Mouse (Mus musculus): Measurements from ENCODE around the gene Adgra1.
A peak's percentile ranks its signal among the peaks of the same experiment; 100 is the strongest.

The Adgra1 gene

DNA sequence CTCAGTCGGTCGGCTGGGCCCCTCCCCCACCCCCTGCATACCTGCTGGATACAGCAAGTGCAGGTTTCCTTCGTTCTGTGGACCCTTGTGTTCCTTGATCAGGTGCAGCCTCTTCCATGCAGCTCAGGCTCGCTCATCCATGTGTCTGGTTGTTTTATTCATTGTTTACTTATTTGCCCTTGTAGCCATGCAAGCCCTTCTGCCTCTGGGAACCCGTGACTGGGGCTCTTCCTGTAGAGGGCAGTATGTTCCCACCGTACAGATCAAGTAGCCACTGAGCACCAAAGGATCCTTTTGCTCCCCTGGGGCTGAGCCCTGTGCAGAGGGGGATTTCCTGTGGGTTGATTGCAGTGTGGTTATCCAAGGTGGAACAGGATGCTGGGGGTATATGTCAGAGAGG, 71.7 kb downstream of the Adgra1 start:
- DNase-seq (ENCODE audit: low spot score), result peak; percentile 71

DNA sequence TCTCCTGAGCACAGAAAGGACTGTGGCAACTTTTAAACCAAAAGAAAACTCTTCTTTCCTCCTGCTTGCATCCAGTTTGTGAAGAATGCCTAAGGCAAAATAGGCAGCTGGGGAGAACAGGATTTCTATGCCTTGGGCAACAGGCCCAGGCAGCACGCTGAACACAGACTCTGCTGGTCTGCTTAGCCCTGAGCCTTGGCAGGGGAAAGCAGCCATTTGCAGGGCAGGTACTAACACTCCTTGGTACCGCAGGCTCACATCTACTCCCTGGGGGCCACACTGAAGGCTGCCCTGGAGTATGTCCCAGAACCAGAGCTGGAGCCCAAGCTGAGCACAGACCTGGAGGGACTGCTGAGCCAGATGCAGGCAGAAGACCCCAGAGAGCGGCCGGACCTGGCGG, 74.2 kb downstream of the Adgra1 start:
- no peak for DNase-seq (ENCODE audit: low spot score)

DNA sequence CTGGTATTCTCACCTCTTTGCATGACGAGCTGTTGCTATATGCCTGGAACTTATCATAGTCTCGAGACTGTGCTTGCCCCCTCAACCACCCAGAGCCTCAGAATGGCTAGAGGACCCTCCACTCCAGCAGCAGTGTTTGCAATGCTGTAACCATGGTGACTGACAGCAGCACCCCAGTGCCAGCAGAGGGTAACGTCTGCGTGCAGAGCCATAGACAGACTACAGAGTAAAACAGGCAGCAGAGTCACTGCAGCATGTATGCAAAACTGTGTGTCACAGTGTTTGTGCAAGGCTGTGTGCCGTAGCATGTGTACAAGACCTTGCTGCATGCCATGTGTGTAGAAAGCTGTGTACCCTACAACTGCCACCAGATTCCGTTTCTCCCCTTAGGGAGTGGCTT, 75.5 kb downstream of the Adgra1 start:
- no peak for DNase-seq (ENCODE audit: low spot score)

DNA sequence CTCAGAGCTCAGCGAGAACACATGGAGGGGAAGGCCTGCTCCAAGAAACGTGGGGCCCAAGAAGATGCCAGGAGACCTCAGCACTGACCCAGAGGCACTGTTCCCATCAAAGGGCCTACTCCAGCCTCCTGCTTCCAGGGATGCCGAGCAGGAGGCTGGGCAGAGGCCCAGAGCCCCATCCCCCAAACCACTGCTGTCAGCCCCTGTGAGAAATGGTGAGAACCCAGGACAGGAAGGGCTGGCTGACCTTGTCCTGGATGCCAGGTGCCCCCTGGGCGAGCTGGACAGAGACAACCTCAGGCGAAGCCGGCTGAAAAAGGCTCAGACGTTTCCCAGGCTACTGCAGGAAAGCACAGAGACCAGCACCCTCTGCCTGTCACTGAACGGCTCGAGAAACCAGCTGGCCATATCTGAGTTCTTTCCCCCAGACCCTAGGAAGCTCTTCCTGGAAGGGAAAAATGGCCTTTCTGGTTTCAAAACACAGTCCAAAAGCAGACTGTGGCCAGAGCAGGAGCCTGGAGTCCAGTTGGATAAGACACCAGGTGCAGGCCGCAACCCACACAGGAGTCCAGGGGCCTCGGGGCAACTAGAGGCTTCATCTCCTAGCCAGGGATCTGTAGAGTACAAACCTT, 76.3 kb downstream of the Adgra1 start:
- DNase-seq (ENCODE audit: low spot score), result no peak

DNA sequence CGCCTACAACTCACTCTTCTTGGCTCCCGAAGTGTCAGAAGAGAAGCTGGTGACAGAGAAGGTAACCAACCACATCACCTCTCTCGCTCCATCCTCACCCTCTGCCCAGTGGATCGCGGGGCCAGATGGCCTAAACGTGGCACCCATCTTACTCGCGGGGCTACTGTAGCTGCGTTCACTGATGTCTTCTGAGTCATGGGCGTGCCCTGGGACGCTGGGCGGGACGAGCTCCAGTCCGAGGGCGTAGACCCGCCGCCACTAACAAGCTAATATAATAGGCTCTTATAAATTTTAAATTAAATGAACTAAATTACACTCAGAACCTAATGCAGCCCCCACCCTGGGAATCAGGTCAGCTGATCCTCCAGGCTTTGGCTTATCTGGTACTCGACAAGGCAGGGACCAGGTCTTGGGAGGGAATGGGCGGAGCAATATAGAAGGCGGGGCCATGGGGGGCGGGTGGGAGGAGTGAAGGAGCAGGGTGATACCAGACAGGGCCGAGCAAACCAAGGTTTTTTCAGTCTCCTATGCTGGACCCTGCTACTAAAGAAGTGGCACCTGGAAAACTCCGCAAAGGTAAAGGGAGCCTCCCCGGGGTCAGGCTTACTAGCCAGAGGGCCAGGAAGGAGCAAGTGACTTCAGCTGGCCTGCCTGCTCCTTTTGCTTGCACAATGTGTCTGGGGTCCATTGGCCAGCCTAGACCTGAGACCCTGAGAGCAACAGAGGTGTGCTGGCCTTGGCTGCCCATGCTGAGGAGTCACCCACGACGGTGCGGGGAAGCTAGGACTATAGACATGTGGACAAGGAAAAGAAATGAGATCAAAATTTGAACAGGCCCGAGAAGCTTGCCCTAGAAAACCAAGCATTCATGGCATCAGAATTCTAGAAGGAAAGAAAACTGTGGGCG, 80.4 kb downstream of the Adgra1 start:
- DNase-seq (ENCODE audit: low spot score), result no peak

DNA sequence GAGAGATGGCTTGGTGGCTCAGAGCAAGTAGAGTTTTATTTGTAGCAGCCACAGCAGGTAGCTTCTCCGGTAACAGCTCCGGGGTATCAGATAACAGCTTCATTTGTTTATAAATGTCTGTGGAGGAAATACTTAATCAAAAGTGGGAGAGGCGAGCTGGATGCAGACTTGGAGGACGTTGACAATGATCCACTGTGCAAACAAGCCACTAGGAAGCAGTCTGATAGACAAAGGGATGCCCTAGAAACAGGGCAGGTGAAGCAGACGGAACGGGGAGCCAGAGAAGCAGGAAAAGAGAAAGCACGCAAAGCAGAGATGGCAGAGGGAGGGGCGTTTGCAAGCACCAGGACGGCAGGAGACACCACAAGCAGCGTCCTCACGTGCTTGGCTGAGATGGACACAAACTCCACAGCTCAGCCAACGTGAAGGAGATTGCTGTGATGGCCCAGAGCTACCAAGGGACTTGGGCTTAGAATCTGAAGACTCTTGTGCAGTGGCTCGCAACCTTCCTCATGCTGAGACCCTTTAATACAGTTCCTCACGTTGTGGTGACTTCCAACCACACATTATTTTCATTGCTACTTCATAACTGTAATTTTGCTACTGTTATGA, 81.8 kb downstream of the Adgra1 start:
- no peak for DNase-seq (ENCODE audit: low spot score)

DNA sequence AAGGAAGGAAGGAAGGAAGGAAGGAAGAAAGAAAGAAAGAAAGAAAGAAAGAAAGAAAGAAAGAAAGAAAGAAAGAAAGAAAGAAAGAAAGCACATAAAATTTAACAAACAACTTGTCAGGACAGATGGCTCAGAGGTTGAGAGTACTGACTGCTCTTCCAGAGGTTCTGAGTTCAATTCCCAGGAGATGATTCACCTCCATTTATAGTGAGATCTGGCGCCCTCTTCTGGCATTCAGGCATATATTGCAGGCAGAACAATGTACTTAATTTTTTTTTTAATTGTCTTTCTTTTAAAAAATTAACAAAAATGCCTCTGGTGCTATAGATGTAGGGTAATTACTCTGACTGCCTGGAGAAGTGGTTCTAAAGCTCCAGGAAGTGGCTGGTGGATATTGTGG, 82.4 kb downstream of the Adgra1 start:
- DNase-seq (ENCODE audit: low spot score), result no peak

DNA sequence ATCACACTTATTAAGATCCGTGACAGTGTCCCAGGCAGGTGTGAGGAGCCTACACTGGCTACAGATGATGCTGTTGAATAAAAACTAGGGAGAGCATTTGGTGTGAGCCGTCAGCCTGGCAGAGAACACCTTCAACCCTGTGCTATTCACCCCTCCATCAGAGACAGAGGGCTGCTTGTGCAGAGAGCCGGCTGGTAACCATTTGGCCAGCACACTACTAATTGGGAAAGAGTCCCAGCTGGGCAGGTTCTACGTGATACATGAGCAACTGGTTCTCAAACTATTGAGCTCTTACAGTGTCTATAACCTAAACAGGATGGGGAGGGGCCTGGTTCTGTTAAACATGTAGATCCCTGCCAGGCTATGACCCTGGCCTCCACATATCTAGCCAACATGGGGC, 84.3 kb downstream of the Adgra1 start:
- DNase-seq (ENCODE audit: low spot score), result no peak
